Mouse (Mus musculus) left cerebral cortex, postnatal 25 days (tissue): ENCODE results near the gene Mrvi1. TPM values are rescaled to one million over a fixed set of nuclear protein-coding genes. Genes with fewer than 3 reads are reported as not detected.
A peak's percentile ranks its signal among the peaks of the same experiment; 100 is the strongest.

Experiments
- DNase-seq, 2 experiments: peaks; one replicate each; pipeline ENCODE4 v3.0.0; 2022; ENCODE audit warnings: low spot score in 2 of 2, mixed read lengths in 1 of 2
- intact Hi-C: fragments of 180-260 bp; cut with DNase I; formaldehyde crosslinking; loops from one replicate; pipeline ENCODE4 v1.15.1; 2025
- total RNA-seq, 2 experiments: library from RNA; stranded (reverse); gene quantifications; 2 replicates each; pipeline ENCODE4 v1.2.3; 2021

Mrvi1 gene
- total RNA-seq, 2 experiments from 2014 or later, result 2.3 to 3.1 TPM

DNA sequence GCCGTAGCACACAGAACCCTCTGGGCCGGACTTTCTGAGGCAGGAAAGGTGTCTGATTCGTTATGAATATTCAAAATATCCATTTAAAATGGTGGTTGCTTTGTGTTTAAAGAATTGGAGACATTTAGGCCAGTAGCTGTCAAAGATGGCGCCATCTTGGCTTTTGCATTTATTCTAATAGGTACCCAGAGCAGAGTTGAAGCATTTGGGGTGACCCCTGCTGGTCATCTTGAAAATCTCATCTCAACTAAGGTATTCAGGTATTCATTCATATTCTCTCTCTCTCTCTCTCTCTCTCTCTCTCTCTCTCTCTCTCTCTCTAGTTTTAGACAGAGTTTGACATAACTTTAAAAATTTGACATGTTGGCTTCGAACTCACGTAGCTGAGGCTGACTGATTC lies 35.5 kb downstream of the Mrvi1 start:
- intact Hi-C loops, result no loop called here
- DNase-seq, result no peak

GRCm38 (mm10) chr7:110944321-110944720 lies 37.9 kb downstream of the Mrvi1 start:
- no peak for DNase-seq
- intact Hi-C loops, result no loop called here

DNA sequence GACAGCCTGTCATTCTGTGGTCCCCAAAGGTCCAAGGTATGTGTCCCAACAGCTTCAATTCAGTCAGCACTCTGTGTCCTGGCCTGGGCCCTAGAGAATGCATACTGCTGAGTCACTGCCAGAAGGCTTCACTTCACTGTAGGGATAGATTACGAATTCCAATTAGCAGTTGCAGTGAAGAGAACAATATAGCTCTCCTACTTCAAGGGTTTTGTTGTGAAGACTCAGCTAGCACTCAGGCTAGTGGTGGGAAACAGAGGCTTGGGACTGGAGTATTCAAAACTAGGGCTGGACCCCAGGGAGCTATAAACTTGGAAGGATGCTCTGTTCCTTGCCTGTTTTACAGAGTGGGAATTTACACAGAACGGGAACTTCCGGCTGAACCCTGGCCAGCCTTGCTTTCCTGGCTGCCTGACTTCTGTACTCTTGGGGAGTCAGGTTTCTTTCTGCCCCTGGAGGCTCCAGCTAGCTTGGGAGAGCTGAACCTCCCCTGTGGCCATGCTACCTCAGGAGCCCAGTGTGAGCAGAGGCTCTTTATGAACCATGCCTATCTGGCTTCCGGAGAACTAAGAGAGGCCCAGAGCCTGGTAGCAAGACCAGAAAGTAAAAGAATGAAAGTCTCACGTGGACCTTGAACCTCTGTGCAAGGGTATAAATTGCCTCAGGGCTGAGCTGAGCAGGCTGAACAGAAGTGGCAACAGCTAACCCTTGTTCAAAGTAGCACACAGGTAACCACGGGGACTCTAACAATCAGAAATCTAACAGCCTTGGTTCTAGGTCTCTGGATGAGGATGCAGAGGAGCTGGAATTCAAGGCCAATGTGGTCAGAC lies 40.3 kb downstream of the Mrvi1 start:
- no peak for DNase-seq
- intact Hi-C loops, result no loop called here

GRCm38 (mm10) chr7:110941116-110941521 lies 41.1 kb downstream of the Mrvi1 start:
- intact Hi-C loops, result no loop called here
- no peak for DNase-seq

DNA sequence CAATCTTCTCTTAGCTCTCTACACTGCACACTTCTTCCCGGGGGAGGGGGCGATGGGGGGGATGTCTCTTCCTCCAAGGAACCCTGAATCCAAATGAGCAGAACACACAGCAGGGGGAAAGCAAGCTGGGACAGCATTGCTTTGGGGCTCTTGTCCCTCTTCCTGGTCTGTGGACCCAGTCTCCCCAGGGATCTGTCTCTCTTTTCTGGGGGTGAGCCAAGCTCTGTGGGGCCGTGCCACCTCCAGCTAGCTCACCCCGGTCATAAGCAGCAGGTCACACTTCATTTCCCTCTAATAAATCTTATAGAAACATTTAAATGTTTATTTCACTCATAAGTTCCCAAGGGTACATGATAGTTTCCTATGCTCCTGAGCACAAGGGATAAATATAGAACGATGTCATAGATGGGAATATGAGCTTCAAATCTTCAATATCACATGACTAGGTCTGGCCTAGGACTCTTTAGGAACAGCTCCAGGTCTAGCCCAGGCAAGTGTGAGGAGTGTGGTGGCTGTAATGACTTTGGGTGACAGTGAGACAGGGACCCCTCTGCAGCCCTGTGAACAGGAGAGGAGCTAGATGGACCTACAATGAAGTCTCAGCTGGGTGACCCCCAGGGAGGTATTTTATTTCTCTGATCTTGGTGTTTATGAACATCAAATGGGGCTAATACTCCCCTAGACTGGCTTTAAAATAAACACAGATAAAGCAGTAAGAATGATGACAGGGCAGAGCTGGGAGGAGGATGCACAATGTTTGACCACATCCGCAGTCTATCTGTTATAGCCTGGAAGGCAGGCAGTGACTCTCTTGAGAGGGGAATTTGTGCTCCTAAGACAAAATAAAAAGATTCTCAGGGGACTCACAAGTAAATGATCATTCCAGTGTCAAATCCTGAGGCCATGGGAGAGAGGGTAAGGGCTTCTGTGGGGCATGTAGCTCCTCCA lies 46.2 kb downstream of the Mrvi1 start:
- DNase-seq, result no peak
- intact Hi-C loops, result no loop called here

DNA sequence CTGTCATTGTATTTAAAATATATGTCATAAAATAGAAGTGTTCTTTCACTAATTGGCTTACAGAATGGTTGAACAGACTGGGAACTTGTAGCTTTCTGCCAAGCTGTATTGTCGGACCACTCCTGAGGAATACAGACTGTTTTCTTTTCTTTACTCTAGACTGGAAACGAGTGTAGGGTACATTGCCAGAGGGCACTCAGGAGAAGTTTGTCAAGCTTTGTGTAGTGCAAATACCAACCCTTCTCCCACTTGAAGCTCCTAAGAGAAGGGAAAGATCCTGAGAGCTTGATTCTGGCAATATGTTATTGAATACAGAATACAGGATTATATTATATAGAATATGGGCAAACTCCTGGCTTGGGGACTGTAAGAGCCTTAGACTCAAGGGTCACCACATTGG lies 48.3 kb downstream of the Mrvi1 start:
- DNase-seq, result no peak
- intact Hi-C loops, result no loop called here

GRCm38 (mm10) chr7:110933329-110933728 lies 48.9 kb downstream of the Mrvi1 start:
- no peak for DNase-seq
- intact Hi-C loops, result no loop called here

GRCm38 (mm10) chr7:110930118-110930854 lies 52.0 kb downstream of the Mrvi1 start:
- intact Hi-C loops, result loop anchor here (1.0 kb wide), 1 partner anchor 114 kb away; no protein-coding TSS in a partner anchor
- DNase-seq, result peak; percentile 23 to 64

DNA sequence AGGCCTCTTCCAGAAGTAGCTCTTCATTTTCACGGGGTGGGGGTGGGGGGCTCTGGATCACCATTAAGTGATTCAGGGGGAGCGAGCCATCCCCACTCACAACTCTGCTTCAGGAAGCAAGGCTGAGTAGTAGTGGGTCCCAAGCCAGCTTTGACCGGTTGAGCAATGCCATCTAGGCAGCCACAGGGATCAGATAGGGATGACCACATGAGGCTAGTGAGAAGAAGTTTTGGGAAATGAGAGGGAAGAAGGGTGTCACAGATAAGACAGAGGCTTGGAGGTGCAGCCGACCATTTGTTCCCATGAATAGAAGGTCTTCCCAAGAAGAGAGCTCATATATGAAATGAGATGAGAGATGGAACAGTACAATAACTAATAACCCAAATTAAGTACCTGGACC lies 55.7 kb downstream of the Mrvi1 start:
- no peak for DNase-seq
- intact Hi-C loops, result loop anchor here (5.0 kb wide), 2 partner anchors 91 to 199 kb away; no protein-coding TSS in a partner anchor

DNA sequence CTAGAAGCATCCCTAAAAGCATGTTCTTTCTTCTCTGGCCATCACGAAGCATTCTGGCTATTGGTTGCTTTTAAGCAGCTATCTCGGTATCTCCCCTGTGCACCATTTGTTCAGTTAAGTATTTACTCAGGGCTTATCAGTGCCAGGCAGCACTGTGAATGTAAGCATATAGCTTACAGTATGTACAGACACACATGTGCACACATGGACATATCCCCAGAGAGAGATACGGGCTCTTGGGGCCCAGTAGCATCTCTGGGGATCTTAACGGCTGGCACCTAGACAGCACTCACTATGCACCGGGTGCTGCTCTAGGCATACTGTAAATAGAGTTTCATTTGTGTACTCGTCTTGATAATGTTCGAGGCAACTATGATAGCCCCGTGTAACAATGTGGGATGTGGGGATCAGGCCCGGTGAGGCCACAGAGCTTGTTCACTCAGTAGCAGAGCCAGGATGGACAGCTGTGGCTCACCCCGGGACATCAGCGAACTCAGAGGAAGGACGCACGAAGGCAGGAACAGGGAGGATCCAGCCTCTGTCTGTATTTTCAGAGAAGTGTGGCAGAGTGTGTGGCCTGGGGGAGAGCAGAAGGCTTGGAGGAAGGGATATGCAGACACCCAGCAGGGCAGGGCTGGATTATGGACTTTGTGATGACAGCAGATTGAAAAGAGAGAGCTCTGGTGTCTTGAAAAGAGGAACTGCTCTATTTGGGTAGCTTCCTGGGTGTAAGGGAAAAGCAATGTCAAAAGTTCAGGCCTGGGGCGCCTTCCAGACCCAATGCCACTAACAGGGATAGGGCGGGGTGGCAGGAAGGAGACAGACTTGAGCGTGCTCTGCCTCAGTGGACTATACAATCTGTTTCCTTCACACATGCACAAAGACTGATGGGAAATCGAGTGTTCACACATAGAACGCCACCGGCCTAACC lies 61.7 kb downstream of the Mrvi1 start:
- intact Hi-C loops, result no loop called here
- DNase-seq, result no peak

- DNase-seq, result no peak
- intact Hi-C loops, result no loop called here
Measured at GRCm38 (mm10) chr7:110919721-110920120, 62.5 kb downstream of the Mrvi1 start.

DNA sequence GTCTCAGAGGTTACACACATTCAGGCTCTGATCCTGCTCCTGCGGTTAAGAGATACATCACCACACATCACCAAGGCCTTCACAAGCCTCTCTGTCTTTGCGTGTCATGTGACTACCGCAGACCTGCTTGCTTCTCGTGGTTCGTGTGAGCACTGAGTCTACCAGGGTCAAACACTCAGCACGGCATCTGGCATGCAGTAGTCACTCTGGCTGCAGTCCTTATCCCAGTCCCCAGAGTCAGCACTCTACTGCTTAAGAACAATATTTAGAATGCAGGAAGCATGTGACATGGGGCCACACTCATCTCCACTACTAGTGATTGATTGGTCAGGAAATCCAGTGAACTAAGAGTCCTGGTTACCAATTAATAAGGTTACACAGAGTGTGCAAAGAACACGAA lies 66.3 kb downstream of the Mrvi1 start:
- no peak for DNase-seq
- intact Hi-C loops, result no loop called here

DNA sequence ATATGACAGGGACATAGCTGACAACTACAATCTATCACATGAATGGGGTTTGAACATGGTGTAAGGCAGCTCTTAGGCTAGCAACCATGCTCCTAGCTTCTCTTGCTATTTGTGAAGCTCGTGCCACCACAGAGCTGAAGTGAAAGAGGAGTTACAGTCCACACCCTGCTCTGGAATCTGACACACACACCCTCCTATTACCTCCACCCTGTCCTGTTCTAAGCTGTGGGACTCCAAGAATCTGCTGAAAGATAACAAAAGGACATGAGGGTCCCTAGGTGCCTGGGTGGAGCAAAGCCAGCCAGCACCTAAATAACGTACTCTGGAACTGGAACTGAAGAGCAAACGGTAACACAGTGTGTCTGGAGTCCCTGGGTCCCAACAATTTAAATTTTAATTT lies 67.7 kb downstream of the Mrvi1 start:
- no peak for DNase-seq
- intact Hi-C loops, result no loop called here

DNA sequence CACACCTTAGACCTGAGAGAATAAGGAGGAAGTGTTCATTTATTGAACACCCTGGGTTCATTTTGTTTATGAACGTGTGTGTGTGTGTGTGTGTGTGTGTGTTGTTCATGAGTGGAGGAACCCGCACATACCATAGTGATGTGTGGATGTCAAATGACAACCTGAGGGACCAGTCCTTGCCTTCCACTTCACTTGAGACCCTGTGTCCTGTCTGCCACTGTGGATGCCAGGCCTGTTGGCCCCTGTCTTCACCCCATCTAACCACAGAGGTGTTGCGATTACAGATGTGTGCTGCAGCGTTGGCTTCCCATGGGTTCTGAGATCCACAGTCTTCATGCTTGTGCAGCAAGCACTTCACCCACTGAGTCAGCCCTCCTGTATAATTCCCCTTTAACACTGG lies 68.5 kb downstream of the Mrvi1 start:
- intact Hi-C loops, result no loop called here
- DNase-seq, result no peak

DNA sequence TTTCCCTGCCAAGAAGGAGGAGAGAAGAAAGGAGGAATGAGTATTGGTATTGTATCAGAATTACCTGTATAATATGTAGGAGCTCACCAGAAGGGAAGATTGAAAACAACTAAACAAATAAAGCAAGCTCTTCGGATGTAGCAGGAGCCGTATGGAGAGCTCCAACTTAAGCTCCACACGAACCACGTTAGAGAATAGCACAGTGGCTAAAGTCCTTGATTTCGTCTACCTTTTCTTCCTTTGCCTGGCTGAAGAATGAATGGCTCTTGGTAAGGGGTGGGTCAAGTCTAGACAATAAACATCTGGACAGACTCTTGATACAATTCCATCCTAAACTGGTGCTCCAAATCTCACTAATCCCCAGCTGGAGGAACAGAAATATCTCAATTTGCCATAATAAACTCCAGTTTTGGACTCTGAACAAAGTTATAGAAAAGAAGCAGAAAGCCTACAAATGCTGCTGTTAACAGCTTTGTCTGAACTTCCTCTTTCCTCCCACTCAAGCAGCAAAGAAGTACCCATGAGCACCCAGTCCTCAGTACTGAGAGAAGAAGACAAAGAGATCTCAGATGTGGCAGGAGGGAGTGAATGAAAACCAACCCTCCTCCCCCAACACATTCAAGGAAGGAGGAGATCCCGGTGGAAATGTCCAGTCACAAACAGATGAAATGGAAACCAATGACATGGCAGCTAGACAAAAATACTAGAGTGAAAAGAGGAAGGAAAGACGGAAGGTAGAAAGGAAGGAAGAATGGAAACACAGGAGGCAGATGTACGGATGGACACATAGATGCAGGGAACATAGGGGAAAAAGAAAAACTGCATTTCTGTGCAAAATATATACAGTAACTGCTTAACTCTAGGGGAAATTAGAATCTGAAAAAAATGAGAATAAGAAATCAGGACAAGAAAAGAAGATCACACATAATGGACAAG lies 73.8 kb downstream of the Mrvi1 start:
- intact Hi-C loops, result no loop called here
- DNase-seq, result no peak

GRCm38 (mm10) chr7:110906566-110906965 lies 75.7 kb downstream of the Mrvi1 start:
- intact Hi-C loops, result no loop called here
- DNase-seq, result no peak

DNA sequence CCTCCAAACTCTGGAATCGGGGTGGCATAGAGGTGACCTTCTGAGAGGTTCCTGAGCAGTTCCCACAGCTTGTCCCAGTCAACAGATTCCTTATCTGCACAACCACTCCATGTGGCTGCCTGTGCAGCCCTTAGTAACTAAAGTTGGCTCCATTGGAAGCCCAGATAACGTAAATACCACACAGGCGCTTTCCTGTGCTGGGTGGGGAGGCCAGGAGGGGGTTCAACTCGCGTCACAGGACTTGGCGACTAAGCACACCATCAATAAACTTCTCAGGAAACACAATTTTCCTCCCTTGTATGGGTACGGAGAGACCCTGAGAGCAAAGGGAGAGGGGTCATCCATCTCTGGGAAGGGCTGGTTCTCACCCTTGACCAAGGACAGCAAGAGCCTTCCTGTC lies 79.0 kb downstream of the Mrvi1 start:
- no peak for DNase-seq
- intact Hi-C loops, result no loop called here

DNA sequence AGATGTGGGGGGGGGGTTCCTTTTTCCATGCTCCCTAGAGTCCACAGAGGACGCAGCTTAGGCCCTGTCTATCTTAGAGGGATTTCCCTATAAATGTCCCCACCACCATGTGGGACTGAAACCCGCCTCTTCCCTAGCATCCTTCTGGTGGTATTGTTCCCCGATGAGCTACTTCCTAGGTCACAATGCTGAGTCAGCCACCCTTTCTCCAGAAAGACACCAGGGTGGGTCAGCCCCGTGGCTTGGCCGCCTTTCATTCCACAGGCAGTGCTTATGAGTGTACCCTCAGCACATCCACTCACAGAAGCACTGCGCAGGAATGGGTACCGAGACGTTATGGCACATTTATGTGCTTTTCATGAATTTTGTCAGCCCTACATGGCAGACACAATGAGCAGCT lies 85.1 kb downstream of the Mrvi1 start:
- DNase-seq, result no peak
- intact Hi-C loops, result no loop called here
